Mouse (Mus musculus): ENCODE measurements around the gene Pde2a.

Pde2a gene

GRCm38 (mm10) chr7:101453725-101454124 is 32.2 kb downstream of the Pde2a start:
- DNase-seq (ENCODE audit: low read depth) = no peak

- DNase-seq (ENCODE audit: low read depth) = no peak
Measured at GRCm38 (mm10) chr7:101454479-101454878, 33.0 kb downstream of the Pde2a start.

- DNase-seq (ENCODE audit: low read depth) = no peak
Measured at GRCm38 (mm10) chr7:101455141-101455540, 33.6 kb downstream of the Pde2a start.

DNA sequence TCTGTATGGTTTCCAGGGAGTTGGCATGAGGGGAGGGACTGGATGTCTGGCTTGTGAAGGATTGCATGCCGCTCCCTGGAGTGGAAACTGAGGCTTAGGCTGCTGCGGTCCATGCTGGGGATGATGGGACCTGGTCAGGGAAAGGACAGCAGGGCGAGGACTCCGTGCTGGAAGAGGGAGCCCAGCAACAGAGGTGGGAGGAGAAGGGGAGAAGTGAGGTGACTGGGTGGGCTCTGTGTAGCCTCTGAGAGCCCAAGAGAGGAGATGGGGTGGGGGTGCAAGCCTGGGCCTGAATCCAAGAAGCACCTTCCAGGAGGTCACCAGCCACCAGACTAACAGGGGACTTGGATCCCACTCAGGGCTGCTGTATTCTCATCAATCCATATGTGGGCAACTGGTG is 34.8 kb downstream of the Pde2a start:
- DNase-seq (ENCODE audit: low read depth) = no peak

GRCm38 (mm10) chr7:101456789-101457188 is 35.3 kb downstream of the Pde2a start:
- no peak for DNase-seq (ENCODE audit: low read depth)

DNA sequence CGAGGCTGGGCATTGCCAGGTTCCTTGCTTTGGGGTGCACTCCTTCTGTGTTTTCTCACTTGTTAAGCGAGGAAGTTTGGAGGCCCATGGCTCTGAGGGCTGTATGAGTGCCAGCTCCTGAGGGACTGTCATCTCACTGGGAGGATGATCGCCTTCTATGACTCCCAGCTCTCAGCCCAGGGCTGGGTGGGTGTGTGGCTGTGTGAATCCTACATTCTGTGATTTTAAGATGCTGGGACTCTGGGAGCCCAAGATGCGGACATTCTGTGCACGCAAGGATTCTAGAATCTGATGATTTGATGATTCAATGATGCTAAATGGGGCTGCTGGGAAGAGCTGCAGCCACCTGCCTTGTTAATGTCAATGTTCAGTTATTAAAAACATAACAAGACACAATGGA is 35.8 kb downstream of the Pde2a start:
- no peak for DNase-seq (ENCODE audit: low read depth)

DNA sequence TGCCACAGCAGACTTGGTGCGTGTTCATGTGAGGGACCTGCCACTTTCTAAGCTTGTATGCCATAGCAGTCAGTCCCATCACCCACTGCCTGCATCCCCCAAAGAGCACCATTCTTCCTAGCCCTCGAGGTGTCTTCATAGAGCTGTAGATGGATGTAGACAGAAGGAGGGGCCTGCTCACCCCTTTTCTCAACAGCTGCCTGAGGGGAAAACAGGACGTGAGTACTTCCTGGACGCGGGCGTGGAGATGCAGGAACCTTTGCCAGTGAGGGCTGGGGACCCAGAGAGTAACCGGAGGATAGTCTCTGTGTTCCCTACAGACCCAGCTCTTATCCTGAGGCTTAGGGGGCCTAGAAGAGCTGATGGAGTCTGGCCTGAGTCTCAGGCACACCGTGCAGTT is 36.3 kb downstream of the Pde2a start:
- no peak for DNase-seq (ENCODE audit: low read depth)

DNA sequence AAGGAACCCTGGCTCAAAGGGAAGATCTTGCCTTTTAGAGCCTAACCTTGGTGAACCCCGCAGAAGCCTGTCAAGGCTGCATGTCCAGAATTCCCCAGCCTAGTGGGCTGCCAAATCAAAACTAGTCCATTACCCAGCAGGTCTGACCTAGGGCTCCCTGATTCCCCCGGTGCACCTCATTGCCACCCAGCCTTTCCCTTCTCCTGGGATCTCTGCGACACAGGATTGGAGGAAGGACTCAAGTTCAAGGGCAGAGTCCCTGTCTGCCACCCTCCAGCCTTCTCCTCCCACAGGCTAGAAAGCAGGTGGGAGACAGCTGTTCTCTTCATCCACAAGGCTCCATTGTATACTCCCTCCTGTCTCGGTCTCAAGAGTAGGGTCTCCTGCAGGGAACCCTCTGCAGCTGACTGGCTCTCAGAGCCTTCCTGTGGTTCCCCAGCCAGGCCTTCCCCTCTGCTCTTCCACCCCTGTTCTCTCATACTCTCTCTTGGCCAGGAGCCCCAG is 36.8 kb downstream of the Pde2a start:
- no peak for DNase-seq (ENCODE audit: low read depth)

DNA sequence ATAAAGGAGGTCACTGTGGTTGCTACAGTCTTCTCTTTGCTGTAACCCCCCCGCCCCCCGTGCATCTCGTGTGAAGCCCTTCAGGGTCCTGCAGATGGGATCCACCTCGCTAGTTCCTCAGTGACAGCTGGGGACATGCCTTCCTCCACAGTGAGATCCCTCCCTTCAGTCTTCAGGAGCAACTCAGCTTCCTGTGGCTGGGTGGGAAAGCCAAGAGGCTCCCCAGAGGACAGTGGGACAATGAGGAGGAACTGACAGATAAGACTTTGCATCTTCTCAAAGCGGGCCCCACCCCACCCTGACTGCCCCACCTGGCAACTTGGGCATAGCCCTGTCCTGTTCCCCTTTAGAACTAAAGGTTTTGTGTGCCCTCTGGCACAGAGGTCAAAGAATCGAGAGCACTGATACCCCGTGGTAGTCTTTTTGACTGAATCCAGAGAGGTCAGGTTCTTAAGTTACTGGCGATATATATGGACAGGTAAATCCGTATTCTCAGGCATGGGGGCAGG is 37.9 kb downstream of the Pde2a start:
- DNase-seq (ENCODE audit: low read depth) = no peak

DNA sequence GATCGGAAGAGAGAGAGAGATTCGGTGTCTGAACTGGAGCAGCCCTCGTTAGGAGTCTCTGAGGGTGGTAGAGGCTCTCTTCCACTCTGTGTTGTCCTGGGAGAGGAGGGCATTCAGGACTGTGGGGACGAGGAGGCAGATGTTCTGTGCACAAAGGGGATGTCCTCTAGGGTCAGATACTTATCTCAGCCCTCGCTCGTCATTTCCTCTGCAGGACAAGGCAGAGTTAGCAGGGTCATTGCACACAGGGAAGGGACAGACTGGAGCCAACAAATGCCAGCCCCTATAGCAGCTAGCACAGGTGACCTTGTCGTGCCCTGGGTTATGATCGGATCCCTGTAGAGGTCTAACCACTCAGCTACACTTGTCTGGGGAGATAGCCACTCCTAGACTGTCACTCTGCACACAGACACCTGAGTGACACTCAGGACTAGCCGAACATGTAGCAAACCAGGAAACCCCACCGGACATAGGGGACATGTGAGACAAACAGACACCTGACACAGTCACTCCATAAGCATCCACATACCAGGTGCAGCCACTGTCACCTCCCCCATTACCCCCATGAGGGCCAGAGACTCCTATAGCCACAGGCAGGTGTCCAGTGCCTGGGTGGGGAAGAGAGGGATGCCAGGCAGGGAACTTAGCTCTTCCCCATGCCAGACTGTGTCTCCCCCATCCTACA is 38.6 kb downstream of the Pde2a start:
- DNase-seq (ENCODE audit: low read depth) = peak; percentile 5

- no peak for DNase-seq (ENCODE audit: low read depth)
Measured at GRCm38 (mm10) chr7:101460608-101460957, 39.1 kb downstream of the Pde2a start.

DNA sequence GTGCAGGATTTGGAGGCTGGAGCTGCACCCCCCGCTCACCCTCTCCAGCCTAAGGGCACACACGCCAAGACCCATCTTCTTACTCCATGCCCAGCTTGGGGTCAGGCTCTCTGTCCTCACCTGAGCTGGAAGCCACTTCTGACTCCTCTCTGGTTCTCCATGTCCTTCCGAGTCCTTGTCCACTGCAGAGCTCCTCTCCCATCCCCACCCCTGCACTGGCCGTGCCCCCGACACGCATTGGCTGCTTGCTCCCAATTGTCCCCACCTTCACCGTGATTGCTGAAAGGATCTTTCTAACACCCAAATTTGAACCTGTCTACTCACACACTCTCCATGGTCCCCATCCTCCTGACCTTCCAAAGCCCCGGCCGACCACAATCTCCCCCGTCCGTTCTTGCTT is 40.1 kb downstream of the Pde2a start:
- no peak for DNase-seq (ENCODE audit: low read depth)

GRCm38 (mm10) chr7:101462327-101463068 is 41.0 kb downstream of the Pde2a start:
- DNase-seq (ENCODE audit: low read depth) = no peak

GRCm38 (mm10) chr7:101463665-101464271 is 42.3 kb downstream of the Pde2a start:
- no peak for DNase-seq (ENCODE audit: low read depth)

GRCm38 (mm10) chr7:101464927-101465326 is 43.4 kb downstream of the Pde2a start:
- DNase-seq (ENCODE audit: low read depth) = no peak

- no peak for DNase-seq (ENCODE audit: low read depth)
Measured at GRCm38 (mm10) chr7:101465392-101465791, 43.9 kb downstream of the Pde2a start.

- peak; percentile 37 for DNase-seq (ENCODE audit: low read depth)
Measured at GRCm38 (mm10) chr7:101465850-101466580, 44.5 kb downstream of the Pde2a start.

DNA sequence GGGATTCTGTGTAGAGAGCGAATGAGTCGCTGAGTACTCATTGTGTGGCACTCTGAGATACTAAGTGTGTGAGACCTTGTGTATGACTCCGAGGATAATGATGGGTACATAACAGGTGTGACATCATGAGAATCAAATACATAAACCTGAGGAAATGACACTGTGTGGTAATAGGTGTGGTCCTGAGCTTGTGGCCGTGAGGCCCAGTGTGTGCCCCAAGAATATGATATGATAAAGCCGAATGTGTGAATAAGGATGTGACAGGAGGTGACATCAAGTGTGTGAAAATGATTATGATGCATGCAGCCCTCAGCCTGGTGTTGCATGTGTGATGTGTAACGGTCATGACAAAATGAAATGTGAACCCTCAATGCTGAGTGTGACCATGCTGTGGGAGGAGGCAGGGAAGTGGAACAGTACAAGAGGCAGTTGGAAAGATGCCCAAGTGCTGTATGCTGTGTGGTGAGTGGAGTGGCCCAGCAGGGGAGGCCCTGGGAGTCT is 45.1 kb downstream of the Pde2a start:
- DNase-seq (ENCODE audit: low read depth) = peak; percentile 67

GRCm38 (mm10) chr7:101471423-101471822 is 49.9 kb downstream of the Pde2a start:
- no peak for DNase-seq (ENCODE audit: low read depth)

DNA sequence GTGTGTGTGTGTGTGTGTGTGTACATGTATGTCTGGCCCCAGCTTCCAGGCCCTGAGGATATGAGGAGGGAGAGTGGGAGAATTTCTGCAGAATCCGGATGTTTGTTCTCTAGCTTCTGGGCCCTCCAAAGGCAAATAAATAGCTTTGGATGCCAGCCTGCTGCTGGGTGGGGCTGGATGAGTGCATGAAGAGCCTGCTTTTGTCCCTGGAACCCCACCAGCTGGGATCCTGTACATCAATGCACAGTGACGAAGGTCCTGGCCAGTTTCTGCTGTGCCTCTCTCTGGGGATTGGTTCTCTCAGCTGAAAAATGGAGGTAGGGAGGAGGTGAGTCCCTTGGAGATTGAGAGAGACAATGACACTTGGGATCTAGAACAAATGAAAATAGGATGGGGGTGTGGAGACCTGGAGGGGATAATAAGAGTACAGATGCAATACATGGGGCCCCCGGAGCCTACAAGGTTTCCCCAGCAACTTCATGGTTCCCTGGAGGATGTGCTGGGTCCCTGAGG is 50.5 kb downstream of the Pde2a start:
- DNase-seq (ENCODE audit: low read depth) = no peak

GRCm38 (mm10) chr7:101472598-101473558 is 51.4 kb downstream of the Pde2a start:
- DNase-seq (ENCODE audit: low read depth) = no peak

All from 416B (cell line).